Mouse (Mus musculus) megakaryocyte, adult 5-6 weeks (primary cell): ENCODE measurements around the gene Wfdc2. TPM values are rescaled to one million over a fixed set of nuclear protein-coding genes. Genes with fewer than 3 reads are reported as not detected.
"Not testable (repeated sequence)": the region's sequence is repeated elsewhere in the genome, so short reads cannot be mapped to it uniquely, and the experiment has no call there.

Experiments
- ATAC-seq: 2 replicates; pipeline ENCODE4 v1.8.0; 2016; ENCODE audit warnings: mild to moderate bottlenecking, inconsistent platforms; ENCODE audit not compliant: poor library complexity, severe bottlenecking
- total RNA-seq, 2 experiments: library from RNA; stranded (forward) in 1 of 2; stranded (reverse) in 1 of 2; fragments of 153-499, 151-499 nt in 1 of 2; fragments of 221-1000, 200-1000 nt in 1 of 2; gene quantifications; 2 replicates each; pipeline versions ENCODE4 v1.2.3 to v1.2.4; 2015 to 2017

Gene Wfdc2
- total RNA-seq, 2 experiments from 2014 or later: not detected

GRCm38 (mm10) chr2:164613471-164613870, 51.3 kb downstream of the Wfdc2 start, which contains the start of the genes Wfdc6b and Wfdc8:
Gene Wfdc6b (plus strand): TSS chr2:164613522.
Gene Wfdc8 (minus strand): TSS chr2:164613626.
- ATAC-seq: not testable (repeated sequence)

GRCm38 (mm10) chr2:164615386-164615785, 53.2 kb downstream of the Wfdc2 start:
- no peak for ATAC-seq

Other genes starting within 250 kb of the Wfdc2 start
- not detected in 2 replicates for gene Svs6, start 245.7 kb upstream of the Wfdc2 start, total RNA-seq (2015)
- not detected in 2 replicates for gene Svs6, start 245.7 kb upstream of the Wfdc2 start, total RNA-seq (2017)
- not detected in 2 replicates for gene Svs5, start 229.7 kb upstream of the Wfdc2 start, total RNA-seq (2015)
- not detected in 2 replicates for gene Svs5, start 229.7 kb upstream of the Wfdc2 start, total RNA-seq (2017)
- gene Slpi, start 173.3 kb upstream of the Wfdc2 start, total RNA-seq (2015): 454 and 463 TPM in 2 replicates
- 81.4 and 109 TPM in 2 replicates for gene Slpi, start 173.3 kb upstream of the Wfdc2 start, total RNA-seq (2017)
- not detected in 2 replicates for gene Rbpjl, start 159.3 kb upstream of the Wfdc2 start, total RNA-seq (2015)
- gene Rbpjl, start 159.3 kb upstream of the Wfdc2 start, total RNA-seq (2017): not detected in 2 replicates
- not detected in 2 replicates for gene Matn4, start 157.3 kb upstream of the Wfdc2 start, total RNA-seq (2015)
- not detected in 2 replicates for gene Matn4, start 157.3 kb upstream of the Wfdc2 start, total RNA-seq (2017)
- 0.76 and 0.82 TPM in 2 replicates for gene Sdc4, start 118.5 kb upstream of the Wfdc2 start, total RNA-seq (2015)
- gene Sdc4, start 118.5 kb upstream of the Wfdc2 start, total RNA-seq (2017): 0.49 and 0.88 TPM in 2 replicates
- gene Sys1, start 105.4 kb upstream of the Wfdc2 start, total RNA-seq (2015): 50.9 and 52.3 TPM in 2 replicates
- gene Sys1, start 105.4 kb upstream of the Wfdc2 start, total RNA-seq (2017): 14.9 and 20.2 TPM in 2 replicates
- gene Gm20458, start 101.4 kb upstream of the Wfdc2 start, total RNA-seq (2015): not detected in 2 replicates
- gene Gm20458, start 101.4 kb upstream of the Wfdc2 start, total RNA-seq (2017): not detected in 2 replicates
- gene Trp53tg5, start 88.7 kb upstream of the Wfdc2 start, total RNA-seq (2015): not detected in 2 replicates
- gene Trp53tg5, start 88.7 kb upstream of the Wfdc2 start, total RNA-seq (2017): not detected in 2 replicates
- gene Dbndd2, start 76.3 kb upstream of the Wfdc2 start, total RNA-seq (2015): 3.2 and 7.9 TPM in 2 replicates
- 1.4 and 2.0 TPM in 2 replicates for gene Dbndd2, start 76.3 kb upstream of the Wfdc2 start, total RNA-seq (2017)
- 69.0 and 70.8 TPM in 2 replicates for gene Pigt, start 64.9 kb upstream of the Wfdc2 start, total RNA-seq (2015)
- gene Pigt, start 64.9 kb upstream of the Wfdc2 start, total RNA-seq (2017): 30.8 and 43.0 TPM in 2 replicates
- not detected in 2 replicates for gene Spint3, start 11.0 kb downstream of the Wfdc2 start, total RNA-seq (2015)
- gene Spint3, start 11.0 kb downstream of the Wfdc2 start, total RNA-seq (2017): not detected in 2 replicates
- not detected in 2 replicates for gene Wfdc6a, start 23.0 kb downstream of the Wfdc2 start, total RNA-seq (2015)
- gene Wfdc6a, start 23.0 kb downstream of the Wfdc2 start, total RNA-seq (2017): not detected in 2 replicates
- gene Eppin, start 31.2 kb downstream of the Wfdc2 start, total RNA-seq (2015): not detected in 2 replicates
- not detected in 2 replicates for gene Eppin, start 31.2 kb downstream of the Wfdc2 start, total RNA-seq (2017)
- gene Wfdc6b, start 51.1 kb downstream of the Wfdc2 start, total RNA-seq (2015): not detected in 2 replicates
- not detected in 2 replicates for gene Wfdc6b, start 51.1 kb downstream of the Wfdc2 start, total RNA-seq (2017)
- not detected in 2 replicates for gene Wfdc8, start 51.2 kb downstream of the Wfdc2 start, total RNA-seq (2015)
- not detected in 2 replicates for gene Wfdc8, start 51.2 kb downstream of the Wfdc2 start, total RNA-seq (2017)
- not detected in 2 replicates for gene Wfdc16, start 76.4 kb downstream of the Wfdc2 start, total RNA-seq (2015)
- not detected in 2 replicates for gene Wfdc16, start 76.4 kb downstream of the Wfdc2 start, total RNA-seq (2017)
- not detected in 2 replicates for gene Wfdc10, start 93.6 kb downstream of the Wfdc2 start, total RNA-seq (2015)
- not detected in 2 replicates for gene Wfdc10, start 93.6 kb downstream of the Wfdc2 start, total RNA-seq (2017)
- gene Wfdc9, start 94.2 kb downstream of the Wfdc2 start, total RNA-seq (2015): not detected in 2 replicates
- not detected in 2 replicates for gene Wfdc9, start 94.2 kb downstream of the Wfdc2 start, total RNA-seq (2017)
- not detected in 2 replicates for gene Wfdc11, start 111.7 kb downstream of the Wfdc2 start, total RNA-seq (2015)
- not detected in 2 replicates for gene Wfdc11, start 111.7 kb downstream of the Wfdc2 start, total RNA-seq (2017)
- gene Wfdc13, start 122.7 kb downstream of the Wfdc2 start, total RNA-seq (2015): not detected in 2 replicates
- gene Wfdc13, start 122.7 kb downstream of the Wfdc2 start, total RNA-seq (2017): not detected in 2 replicates
- not detected in 2 replicates for gene Spint4, start 136.1 kb downstream of the Wfdc2 start, total RNA-seq (2015)
- gene Spint4, start 136.1 kb downstream of the Wfdc2 start, total RNA-seq (2017): not detected in 2 replicates
- not detected in 2 replicates for gene Spint5, start 152.9 kb downstream of the Wfdc2 start, total RNA-seq (2015)
- not detected in 2 replicates for gene Spint5, start 152.9 kb downstream of the Wfdc2 start, total RNA-seq (2017)
- gene Wfdc3, start 183.5 kb downstream of the Wfdc2 start, total RNA-seq (2015): 1.0 TPM in 1 of 2 replicates, not detected in the other
- not detected in 2 replicates for gene Wfdc3, start 183.5 kb downstream of the Wfdc2 start, total RNA-seq (2017)
- gene Dnttip1, start 183.6 kb downstream of the Wfdc2 start, total RNA-seq (2015): 27.3 and 28.5 TPM in 2 replicates
- 18.5 and 27.0 TPM in 2 replicates for gene Dnttip1, start 183.6 kb downstream of the Wfdc2 start, total RNA-seq (2017)
- gene Ube2c, start 207.5 kb downstream of the Wfdc2 start, total RNA-seq (2015): 330 and 340 TPM in 2 replicates
- 228 and 247 TPM in 2 replicates for gene Ube2c, start 207.5 kb downstream of the Wfdc2 start, total RNA-seq (2017)
- not detected in 2 replicates for gene Tnnc2, start 217.6 kb downstream of the Wfdc2 start, total RNA-seq (2015)
- gene Tnnc2, start 217.6 kb downstream of the Wfdc2 start, total RNA-seq (2017): not detected in 2 replicates
- gene Snx21, start 223.4 kb downstream of the Wfdc2 start, total RNA-seq (2015): 5.2 and 5.5 TPM in 2 replicates
- gene Snx21, start 223.4 kb downstream of the Wfdc2 start, total RNA-seq (2017): 3.2 and 5.0 TPM in 2 replicates
- gene Acot8, start 242.5 kb downstream of the Wfdc2 start, total RNA-seq (2015): 20.4 and 20.8 TPM in 2 replicates
- gene Acot8, start 242.5 kb downstream of the Wfdc2 start, total RNA-seq (2017): 28.8 and 28.9 TPM in 2 replicates
- 2.3 and 3.4 TPM in 2 replicates for gene Zswim3, start 242.7 kb downstream of the Wfdc2 start, total RNA-seq (2015)
- 1.7 and 3.4 TPM in 2 replicates for gene Zswim3, start 242.7 kb downstream of the Wfdc2 start, total RNA-seq (2017)